Mouse (Mus musculus) MEL (cell line): ENCODE data around the gene Fbp2.

Experiments
- CHD2 ChIP-seq: IDR thresholded peaks from 2 replicates; pipeline ENCODE4 v1.6.1; 2011; ENCODE audit warnings: low read length, improper control_type of control experiment
- CTCF ChIP-seq, 3 experiments: IDR thresholded peaks in 2 of 3; conservative IDR thresholded peaks in 1 of 3; 2 replicates each; pipeline ENCODE4 v1.5.1; 2011 to 2012; ENCODE audit warnings: low read length in 3 of 3, low read depth in 2 of 3, mild to moderate bottlenecking in 2 of 3, improper control_type of control experiment in 1 of 3, inconsistent platforms in 1 of 3, mixed read lengths in 1 of 3, moderate library complexity in 1 of 3; ENCODE audit not compliant: control insufficient read depth in 1 of 3, insufficient read depth in 1 of 3, poor library complexity in 1 of 3, severe bottlenecking in 1 of 3
- EP300 ChIP-seq, 2 experiments: IDR thresholded peaks; 2 replicates each; pipeline ENCODE4 v1.6.1; 2011; ENCODE audit warnings: improper control_type of control experiment in 2 of 2, low read length in 2 of 2, low read depth in 1 of 2, mild to moderate bottlenecking in 1 of 2
- GATA1 ChIP-seq: IDR thresholded peaks from 2 replicates; pipeline ENCODE4 v1.6.1; 2011; ENCODE audit warnings: low read depth, low read length, improper control_type of control experiment
- HCFC1 ChIP-seq: IDR thresholded peaks from 2 replicates; pipeline ENCODE4 v1.6.1; 2012; ENCODE audit warnings: low read depth, mild to moderate bottlenecking, inconsistent platforms, low read length, improper control_type of control experiment, moderate library complexity
- JUND ChIP-seq: IDR thresholded peaks from 2 replicates; pipeline ENCODE4 v1.6.1; 2011; ENCODE audit warnings: low read depth, mild to moderate bottlenecking, improper control_type of control experiment, low read length
- MAFK ChIP-seq: IDR thresholded peaks from 2 replicates; pipeline ENCODE4 v1.6.1; 2011; ENCODE audit warnings: low read depth, mild to moderate bottlenecking, low read length, improper control_type of control experiment, borderline replicate concordance
- MYC ChIP-seq: IDR thresholded peaks from 2 replicates; pipeline ENCODE4 v1.6.1; 2011; ENCODE audit warnings: low read depth, mild to moderate bottlenecking, low read length, improper control_type of control experiment, moderate library complexity
- POLR2A ChIP-seq, 2 experiments: IDR thresholded peaks; 2 replicates each; pipeline ENCODE4 v1.6.1; 2011 to 2012; ENCODE audit warnings: low read length in 2 of 2, mild to moderate bottlenecking in 2 of 2, control low read depth in 1 of 2, improper control_type of control experiment in 1 of 2, low read depth in 1 of 2, moderate library complexity in 1 of 2; ENCODE audit not compliant: control insufficient read depth in 1 of 2, insufficient read depth in 1 of 2, poor library complexity in 1 of 2
- SMC3 ChIP-seq: IDR thresholded peaks from 2 replicates; pipeline ENCODE4 v1.6.1; 2011; ENCODE audit warnings: low read depth, low read length, improper control_type of control experiment
- USF1 ChIP-seq: IDR thresholded peaks from 2 replicates; pipeline ENCODE4 v1.6.1; 2014; ENCODE audit warnings: low read depth, mild to moderate bottlenecking, inconsistent platforms, low read length, improper control_type of control experiment, moderate library complexity
- USF2 ChIP-seq, 2 experiments: IDR thresholded peaks; 2 replicates each; pipeline ENCODE4 v1.6.1; 2011 to 2012; ENCODE audit warnings: improper control_type of control experiment in 2 of 2, low read length in 2 of 2, borderline replicate concordance in 1 of 2, inconsistent platforms in 1 of 2, low read depth in 1 of 2, mild to moderate bottlenecking in 1 of 2; ENCODE audit not compliant: insufficient read depth in 1 of 2
- ZC3H11A ChIP-seq: IDR thresholded peaks from 2 replicates; pipeline ENCODE4 v1.6.1; 2012; ENCODE audit warnings: low read depth, mild to moderate bottlenecking, inconsistent platforms, low read length, improper control_type of control experiment

- TF ChIP-seq POLR2A (IDR thresholded peaks at IDR 0.05; ENCODE audit: control insufficient read depth in 1 of 2, insufficient read depth in 1 of 2, low read depth in 1 of 2, low read length in 2 of 2, poor library complexity in 1 of 2) (no peak), CTCF (IDR thresholded peaks at IDR 0.05 in 2 of 3, conservative IDR thresholded peaks at IDR 0.05 in 1 of 3; ENCODE audit: control insufficient read depth in 1 of 3, insufficient read depth in 1 of 3, low read depth in 2 of 3, low read length in 3 of 3, poor library complexity in 1 of 3, severe bottlenecking in 1 of 3) (no peak), ZC3H11A (no peak), USF2 (IDR thresholded peaks at IDR 0.05; ENCODE audit: borderline replicate concordance in 1 of 2, insufficient read depth in 1 of 2, low read depth in 1 of 2, low read length in 2 of 2) (no peak), SMC3 (no peak), EP300 (IDR thresholded peaks at IDR 0.05; ENCODE audit: low read depth in 1 of 2, low read length in 2 of 2) (no peak), GATA1 (no peak), JUND (no peak), CHD2 (no peak), USF1 (no peak), HCFC1 (no peak), MYC (no peak), MAFK (no peak)
Observed at GRCm38 (mm10) chr13:62855396-62856304, 2.6 kb downstream of the Fbp2 start.
